Mouse (Mus musculus): ENCODE results near the gene Arhgap4.

- no peak for TF ChIP-seq MAFK (IDR thresholded peaks at IDR 0.05; ENCODE audit: insufficient read depth, low read depth, low read length)
- TF ChIP-seq HCFC1 (IDR thresholded peaks at IDR 0.05; ENCODE audit: borderline replicate concordance, insufficient read depth, low read length) = no peak
- TF ChIP-seq ZNF384 (IDR thresholded peaks at IDR 0.05; ENCODE audit: low read depth, low read length) = no peak
- TF ChIP-seq ZC3H11A (IDR thresholded peaks at IDR 0.05; ENCODE audit: borderline replicate concordance, low read depth, low read length) = no peak
- TF ChIP-seq CHD2 (IDR thresholded peaks at IDR 0.05; ENCODE audit: low read depth, low read length) = no peak
Observed at GRCm38 (mm10) chrX:73875881-73876280, 45.8 kb downstream of the Arhgap4 start.
